Mouse (Mus musculus) frontal cortex, postnatal 25 days (tissue): Measurements from ENCODE around the gene Wdr59.

Experiments used
- DNase-seq, 2 experiments: peaks; one replicate each; pipeline ENCODE4 v3.0.0; 2022; ENCODE audit warnings: low spot score in 2 of 2

Gene Wdr59

DNA sequence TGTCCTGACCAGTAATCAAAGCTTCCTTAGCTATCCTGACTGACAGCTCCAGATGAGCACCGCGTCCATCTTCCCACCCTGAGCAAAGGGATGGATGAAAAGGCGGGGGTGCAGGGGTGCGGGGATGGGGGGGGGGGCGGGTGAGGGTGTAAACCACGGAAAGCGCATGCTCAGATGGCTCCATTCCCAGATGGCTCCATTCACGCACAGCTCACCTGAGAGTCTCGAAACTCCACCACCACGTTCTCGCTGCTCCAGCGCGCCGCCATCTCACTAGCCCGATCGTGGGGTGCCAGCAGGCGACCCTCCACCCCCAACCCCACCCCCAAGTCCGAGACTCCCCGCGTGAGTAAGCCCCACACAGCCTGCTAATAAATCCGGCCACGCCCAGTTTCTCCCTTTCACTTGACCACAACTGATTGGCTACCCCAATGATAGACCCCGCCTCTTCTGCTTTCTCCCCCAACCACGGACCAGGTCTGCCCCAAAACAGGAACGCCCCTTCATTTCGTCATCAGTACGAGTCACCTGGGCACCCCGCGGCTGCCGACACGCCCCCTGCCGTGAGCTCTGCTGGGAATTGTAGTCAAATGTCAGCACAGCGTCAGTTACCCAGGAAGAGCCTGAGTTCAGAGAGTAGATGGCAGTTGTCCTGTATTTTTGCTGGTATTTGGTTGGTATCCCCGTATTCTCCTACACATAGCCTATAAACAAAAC lies at the start of gene Wdr59:
Gene Wdr59 (minus strand): TSS at position 380 of the 717 bp plus-strand sequence.
- DNase-seq = peak; percentile 88 to 94

DNA sequence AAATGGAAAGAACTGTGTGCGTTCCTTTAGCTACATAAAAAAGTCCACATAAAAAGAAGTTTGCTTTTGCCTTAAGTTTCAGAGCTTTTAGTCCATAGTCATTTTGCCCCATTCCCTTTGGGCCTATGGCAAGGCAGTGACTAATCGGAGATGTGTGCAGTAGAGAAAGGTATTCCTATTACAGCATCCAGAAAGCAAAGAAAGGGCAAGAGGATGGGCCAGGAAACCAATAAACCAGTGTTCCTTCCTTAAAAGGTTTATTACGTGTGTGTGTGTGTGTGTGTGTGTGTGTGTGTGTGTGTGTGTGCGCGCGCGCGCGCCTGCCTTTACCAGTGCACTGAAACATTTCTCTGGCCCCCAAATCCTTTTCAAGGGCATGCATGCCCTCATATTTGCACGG lies 49.8 kb upstream of the Wdr59 start:
- DNase-seq = no peak

DNA sequence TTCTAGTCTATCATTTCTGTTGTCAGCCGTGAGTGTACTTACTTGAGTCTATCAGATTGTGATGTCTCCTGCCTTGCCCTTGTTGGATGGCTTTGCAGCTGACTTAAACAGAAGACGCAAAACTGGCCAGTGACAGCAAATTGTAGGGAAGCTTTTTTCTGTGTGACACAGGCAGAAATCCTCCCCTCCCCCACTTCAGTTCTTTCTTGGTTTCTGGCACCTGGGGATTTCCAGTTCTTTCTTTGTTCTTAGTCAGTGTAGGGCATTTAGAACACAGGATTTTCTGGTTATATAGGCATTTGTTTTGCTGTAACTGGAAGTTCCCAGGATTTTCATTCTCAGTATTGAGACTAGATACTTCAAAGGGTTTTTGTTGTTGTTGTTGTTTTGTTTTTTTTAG lies 48.5 kb upstream of the Wdr59 start:
- no peak for DNase-seq

DNA sequence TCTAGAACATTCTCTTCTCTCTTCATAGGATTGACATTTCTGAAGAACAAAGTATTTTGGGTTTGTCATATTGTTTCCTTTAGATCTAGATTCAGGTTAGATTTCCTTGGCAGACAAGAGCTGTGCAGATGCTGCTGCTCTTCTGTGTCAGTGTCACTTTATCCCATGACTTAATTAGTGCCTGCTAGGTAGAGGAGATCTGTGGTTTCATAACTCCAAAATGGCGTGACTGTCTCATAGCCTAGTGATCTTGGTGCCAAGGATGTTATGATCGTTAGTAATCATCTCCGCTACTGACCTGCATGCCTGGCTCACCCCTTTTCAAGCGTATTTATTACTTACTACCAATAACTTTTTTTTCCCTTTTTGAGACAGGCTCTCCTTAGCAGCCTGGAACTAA lies 48.0 kb upstream of the Wdr59 start:
- DNase-seq = no peak

DNA sequence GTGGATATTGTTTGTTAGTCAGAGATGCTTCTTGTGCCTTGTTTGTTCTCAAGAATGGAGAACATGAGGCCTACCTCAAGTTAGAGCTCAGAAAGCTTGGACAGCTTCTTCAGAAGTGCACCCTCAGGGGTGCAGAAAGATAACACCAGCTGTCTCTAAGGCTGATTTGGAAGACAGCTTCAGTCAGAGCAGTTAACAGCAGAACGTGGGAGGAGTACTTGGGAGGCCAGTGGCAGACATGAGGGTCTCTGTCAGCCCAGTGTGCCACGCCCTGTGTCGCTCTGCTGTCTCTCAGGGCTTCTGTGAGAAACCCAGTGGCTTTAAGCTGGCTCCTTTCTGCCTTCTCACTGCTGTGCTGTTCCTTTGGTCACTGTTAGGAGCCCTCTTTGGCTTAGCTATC lies 46.1 kb upstream of the Wdr59 start:
- no peak for DNase-seq

DNA sequence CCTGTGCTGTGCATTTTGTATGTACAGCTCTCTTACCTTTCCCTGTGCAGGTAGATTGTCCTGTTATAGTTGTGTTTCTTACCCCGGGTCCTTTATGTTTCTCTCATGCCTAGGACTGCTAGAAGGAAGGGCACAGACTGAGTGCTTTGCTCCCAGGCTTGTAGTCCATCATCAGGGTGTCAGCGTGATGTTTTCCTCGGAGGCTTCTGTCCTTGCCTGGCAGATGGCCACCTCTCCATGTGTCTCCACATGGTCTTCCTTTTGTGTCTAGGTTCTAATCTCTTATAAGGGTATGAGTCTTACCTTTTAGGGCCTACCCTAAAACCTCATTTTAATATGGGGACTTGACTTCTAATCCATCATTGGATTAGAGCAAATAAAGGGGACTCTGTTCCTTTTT lies 45.7 kb upstream of the Wdr59 start:
- DNase-seq = no peak

DNA sequence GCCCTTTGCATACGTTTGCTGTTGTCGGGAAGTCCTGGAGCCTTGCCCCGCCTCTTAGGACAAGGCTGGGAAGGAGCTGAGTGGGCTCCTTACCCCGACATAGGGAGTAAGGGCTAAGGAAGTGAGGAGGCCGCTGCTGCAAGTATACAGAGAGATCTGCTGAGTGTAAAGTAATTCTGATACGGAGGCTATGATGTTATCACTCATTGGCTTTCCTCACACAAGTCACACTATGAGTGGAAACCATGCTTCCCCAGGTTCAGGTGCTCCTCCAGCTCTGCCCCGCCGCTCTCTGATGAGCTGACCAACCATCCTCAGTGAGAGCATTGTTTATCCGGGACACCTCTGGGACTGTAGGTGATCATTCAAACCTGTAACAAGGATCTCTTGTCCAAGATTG lies 44.4 kb upstream of the Wdr59 start:
- no peak for DNase-seq

DNA sequence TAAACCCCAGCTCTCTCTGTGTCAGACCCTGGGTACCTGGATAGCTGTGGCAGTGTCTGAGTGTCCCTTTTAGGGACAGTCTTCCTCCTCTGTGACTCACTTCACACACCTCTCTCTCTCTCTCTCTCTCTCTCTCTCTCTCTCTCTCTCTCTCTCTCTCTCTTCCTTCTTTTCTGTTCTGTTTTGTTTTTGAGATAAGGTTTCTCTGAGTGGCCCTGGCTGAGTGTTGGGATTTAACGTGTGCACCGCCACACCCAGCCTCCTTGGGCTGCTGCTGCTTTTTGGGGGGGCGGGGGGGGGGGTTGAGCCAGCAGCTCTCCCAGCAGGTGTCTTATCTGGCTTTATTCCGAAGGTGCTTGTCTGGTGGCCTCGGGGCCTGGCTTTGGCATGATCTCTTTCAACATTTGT lies 43.9 kb upstream of the Wdr59 start:
- DNase-seq = no peak

DNA sequence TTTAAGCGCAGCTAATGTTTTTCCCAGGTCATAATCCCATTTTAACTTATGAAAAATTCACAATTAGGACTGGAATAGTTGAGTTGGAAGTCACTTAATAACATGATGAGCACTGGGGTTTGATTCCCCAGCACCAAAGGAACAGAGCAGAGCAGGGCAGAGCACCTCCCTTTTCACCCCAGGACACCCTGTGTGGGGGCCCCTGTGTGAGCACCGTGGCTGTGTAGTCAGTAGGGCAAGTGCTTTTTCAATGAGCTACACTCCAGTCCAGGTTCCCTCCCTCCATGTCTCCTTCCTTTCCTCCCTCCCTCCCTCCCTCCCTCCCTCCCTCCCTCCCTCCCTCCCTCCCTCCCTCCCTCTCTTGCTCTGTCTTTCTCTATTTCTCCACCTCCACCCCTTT lies 42.2 kb upstream of the Wdr59 start:
- DNase-seq = no peak

DNA sequence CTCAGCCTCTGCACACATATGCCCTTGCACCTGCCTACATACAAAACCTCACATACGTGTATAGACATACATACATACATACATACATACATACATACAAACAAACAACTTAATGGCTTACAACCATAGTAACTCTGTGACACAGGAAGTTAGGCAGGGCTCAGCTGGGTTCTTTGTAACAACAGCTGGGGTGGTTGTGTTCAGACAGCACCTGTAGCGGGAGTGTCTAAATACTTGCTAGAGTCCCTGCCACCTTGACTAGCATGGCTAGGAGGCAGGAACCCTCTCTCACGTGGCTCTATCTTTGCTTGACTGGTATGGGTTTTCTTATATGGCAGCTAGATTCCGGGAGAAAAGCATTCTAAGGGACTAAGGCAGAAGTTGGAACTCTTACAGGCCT lies 41.8 kb upstream of the Wdr59 start:
- no peak for DNase-seq

DNA sequence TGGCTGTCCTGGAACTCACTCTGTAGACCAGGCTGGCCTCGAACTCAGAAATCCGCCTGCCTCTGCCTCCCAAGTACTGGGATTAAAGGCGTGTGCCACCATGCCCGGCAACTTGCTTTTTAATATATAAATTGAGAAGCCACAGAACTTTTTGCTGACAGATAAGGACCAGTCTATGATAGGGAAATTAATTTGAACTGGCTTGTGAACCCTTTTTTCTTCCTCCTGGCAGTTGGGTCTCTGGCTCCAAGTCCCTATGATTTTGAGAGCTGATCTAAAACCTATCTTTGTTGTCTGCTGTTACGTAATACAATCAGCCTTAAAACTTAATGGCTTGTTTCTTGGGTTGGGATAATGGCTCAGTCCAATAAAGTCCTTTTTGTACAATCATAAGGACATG lies 41.2 kb upstream of the Wdr59 start:
- DNase-seq = no peak

DNA sequence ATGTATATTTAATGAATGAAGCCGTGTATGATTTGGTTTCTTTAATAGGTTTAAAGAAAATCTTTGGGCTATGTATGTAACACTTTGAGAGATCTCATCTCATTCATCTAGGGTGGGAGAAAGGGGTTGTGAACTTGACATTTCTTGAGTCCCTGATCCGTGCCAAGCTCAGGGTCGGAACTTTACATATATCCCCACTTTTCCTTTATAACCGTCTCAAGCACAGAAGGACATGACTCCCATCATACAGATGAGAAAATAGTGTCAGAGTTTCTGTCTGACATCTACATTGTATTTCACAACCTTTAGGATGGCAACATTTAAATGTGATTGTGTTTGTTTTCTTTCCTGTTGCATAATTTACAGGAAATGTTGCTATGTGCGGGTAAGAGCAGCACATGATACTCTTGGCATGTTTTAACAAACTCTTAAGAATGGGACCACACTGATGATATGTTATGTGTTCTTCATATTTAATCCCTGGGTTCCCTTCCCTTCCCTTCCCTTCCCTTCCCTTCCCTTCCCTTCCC lies 40.4 kb upstream of the Wdr59 start:
- DNase-seq = no peak

DNA sequence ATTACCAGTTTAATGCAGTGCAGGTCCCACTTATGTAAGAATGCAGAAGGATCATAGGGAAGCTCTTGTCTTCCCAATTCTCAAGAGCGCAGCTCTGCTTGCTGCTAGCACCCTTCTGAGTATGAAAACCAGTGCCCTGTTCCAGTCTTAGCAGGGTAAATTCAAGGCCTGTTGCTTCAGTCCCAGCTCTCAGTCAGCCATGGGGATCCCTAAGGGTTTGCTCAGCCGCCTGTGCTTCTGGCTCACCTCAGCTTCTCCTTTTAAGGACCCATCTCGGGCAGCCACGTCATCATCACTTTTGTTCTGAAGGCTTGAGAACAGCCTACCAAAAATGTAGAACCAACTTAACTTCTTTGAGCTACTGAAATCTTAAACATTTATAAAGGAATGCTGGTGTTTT lies 39.9 kb upstream of the Wdr59 start:
- DNase-seq = no peak

DNA sequence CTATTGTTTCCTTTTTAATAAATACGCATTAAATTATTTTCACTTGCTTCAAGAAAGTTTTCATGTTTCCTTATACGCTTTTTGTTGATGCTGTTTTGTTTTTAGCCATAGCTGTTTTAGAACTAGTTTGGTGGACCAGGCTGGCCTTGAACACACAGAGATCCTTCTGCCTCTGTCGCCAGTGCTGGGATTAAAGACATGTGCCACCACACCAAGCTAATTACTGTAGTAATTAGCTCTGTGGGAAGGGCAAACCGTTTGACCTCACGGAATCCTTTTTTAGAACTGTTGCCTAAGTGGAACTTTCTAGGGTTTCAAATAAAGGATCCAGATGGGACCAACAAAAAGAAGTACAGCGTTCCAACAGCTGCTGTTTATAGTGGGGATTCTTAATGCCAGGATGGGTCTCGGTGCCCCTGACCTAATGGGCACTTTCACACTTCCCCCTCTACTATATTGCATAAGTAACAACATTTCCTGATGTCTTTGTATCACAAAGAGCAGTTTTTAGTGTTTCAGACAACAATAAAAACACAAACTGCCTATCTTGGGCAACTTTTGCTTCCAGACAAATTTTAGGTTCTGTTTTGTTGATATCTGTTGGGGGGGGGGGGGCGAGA lies 29.7 kb upstream of the Wdr59 start:
- DNase-seq = no peak

DNA sequence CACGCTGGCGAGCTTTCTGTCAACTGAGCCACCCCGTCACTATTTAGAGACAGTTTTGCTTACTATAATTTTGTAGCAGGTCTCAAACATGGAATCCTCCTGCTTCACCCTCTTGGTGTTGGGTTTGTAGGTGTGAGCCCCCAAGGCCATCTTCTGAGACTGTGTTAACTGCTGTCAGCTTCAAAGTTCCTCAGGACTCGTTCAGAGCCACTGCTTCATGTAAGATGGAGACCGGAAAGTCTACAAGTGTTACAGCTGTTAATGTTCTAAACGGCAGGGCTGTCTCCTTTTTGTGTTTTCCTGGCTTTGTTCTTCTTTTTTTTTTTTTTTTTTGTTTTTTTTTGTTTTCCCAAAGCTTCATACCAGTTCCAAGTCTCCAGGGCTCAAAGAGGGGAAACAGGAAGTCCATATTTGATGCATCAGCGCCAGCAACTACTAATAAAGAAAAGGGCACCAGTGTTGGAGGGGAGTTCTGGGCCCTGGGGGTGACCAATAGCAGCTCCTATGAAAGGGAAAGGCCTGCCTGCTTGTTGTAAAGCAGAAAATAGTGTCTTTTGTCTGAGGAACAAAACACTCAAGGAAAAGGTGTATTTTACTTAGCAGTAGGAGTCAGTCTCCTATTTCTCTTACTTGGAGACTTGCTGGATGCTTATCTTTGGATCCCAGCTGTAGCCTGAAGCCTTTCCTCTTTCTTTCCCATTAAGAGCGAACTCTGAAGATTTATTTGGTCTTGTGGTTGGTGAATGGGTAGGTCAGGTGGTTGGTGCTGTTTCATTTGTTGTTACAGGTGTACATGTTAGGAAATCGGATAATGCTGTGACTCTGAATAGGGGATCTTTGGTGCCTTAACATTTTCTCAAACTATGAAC lies 28.3 kb upstream of the Wdr59 start:
- no peak for DNase-seq

DNA sequence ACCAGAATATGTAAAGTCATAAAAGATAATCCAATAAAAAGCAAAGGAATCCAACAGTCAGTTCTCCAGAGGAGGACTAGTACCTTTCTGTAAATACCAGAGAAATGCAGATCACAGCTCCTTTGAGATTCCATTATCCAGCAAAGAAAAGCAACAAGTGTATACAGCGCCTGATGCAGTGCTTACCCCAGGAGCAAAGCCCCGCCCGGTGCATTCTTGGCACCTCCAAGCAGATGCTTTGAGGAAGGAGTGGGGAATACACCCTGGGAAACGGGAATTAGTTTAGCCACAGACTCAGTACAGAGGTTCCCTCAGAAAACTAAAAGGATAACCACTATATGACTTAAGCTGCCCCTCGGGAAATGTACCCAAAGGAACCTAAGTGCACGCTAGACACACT lies 26.3 kb upstream of the Wdr59 start:
- DNase-seq = no peak

DNA sequence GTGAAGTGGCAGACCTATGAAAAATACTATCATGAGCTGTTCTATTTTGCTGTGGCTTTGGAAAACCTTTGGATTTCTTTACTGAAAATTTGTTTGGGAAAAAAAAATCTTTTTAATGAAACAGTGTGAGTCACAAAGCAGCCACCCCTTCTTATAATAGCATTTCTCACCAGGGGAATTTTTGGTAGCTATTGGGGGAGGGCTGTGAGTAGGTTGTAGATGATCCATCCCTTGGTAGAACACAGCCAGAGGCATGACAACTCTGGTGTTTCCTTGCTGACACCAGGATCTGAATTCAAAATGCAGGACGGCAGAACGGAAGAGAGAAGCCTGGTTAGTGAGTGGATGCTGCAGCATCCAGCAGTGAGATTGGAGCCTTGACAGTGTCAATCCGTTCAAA lies 25.3 kb upstream of the Wdr59 start:
- no peak for DNase-seq

DNA sequence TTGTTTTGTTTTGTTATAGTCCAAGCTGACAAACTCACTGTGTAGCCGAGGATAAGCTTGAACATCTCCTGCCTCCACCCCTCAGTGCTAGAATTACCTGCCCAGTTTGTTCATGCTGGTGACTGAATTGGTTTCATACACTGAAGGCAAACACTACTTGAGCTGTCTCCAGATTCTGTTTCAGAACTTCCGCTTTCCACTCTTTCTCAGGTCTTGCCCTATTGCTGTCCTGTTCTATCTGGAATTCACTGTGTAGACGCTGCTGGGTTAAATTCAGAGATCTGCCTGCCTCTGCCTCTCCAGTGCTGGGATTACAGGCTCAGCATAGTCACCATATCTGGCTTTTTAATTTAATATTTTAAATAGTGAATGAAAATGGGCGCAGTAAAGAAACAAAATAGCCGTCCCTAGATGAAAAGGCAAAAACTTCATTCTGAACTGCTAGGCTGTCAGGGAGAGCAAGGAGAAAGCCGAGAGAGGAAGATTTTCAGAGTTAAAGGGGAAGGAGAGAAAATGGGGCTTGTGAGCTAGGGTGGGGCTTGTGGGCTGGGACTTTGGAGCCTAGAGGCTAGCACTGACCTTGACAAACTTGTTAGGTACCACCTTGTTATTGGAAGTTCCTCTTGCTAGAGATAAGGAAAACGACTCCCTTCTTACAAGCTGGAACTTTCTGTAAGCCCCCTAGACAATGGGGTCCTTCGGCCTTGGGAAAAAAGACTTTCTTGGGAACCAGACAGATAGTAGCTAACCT lies 23.7 kb upstream of the Wdr59 start:
- DNase-seq = no peak

DNA sequence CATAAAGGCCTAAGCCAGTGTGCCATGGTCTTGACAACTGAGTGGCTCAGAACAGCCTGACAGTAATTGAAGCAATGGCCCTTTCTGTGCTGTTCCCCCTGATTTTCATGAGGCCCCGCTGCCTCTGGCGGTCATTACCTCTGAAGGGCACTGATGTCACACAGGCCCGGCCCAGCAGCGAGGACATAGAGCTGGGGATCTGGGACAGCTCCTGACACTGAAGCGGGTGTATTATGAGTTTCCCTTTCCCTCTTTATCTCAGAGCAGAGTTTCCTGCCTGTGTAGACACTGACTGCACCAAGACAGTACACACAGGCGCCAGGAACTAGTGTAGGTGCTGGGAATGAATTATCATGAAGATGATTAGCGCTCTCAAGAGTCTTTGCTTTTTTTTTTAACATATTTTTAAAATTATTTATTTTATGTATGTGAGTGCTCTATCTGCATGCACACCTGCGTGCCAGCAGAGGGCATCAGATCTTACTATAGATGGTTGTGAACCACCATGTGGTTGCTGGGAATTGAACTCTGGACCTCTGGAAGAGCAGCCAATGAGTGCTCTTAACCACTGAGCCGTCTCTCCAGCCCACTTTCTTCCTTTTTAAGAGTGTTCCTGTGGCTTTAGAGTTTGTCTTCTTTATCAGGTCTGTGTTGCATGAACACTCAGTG lies 22.0 kb upstream of the Wdr59 start:
- DNase-seq = no peak

DNA sequence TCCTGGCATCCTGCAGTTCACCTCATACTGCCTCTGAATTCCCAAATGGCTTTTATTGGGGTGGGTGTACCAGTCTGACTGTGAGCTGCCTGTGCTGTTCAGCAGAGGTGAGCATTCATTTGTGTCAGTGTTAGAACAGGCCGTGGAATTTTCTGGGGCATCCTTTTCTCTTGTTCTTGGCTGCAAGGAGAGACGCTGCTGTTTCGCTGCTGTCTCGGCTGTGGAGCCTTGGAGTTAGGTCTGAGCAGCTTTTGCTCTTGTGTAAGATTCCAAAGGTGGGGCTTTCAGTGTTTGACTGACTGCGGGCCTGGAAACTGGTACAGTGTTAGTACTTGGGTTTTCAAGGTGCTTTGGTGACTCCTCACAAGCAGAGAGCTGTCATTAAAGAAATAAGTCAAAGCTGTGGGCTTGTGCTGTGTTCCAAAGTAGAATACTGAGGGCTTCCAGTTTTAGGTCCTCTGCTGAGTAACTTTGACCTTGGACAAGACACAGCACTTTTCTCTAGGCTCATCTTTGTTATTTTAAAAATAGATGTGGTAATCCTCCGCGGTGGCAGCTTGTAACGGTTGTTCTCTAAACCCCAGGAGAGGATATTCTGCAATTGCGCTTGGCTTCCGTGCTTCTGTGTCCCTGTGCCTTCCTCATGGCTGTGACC lies 17.7 kb upstream of the Wdr59 start:
- DNase-seq = no peak

DNA sequence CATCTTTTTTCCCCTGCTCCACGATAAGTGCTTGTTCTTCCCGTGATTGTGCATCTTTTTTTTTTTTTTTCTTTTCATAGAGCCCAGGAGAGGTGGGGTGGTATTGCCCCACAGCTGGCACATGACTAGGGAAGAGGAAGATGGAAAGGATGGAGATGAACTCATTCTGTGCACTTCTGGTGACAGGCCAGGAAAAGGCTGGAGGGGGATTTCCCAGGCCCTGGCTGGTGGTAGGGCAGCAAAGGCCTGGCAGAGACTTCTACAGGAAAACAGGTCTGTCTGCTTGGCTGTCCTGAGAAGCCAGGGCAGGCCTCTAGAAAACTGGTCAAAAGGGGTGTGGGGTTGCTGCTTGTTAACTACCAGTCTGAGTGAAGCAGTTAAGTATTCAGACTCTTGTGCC lies 16.3 kb upstream of the Wdr59 start:
- DNase-seq = no peak
